Mouse (Mus musculus) CH12.LX (cell line): ENCODE measurements around the gene Cers6. TPM values are rescaled to one million over a fixed set of nuclear protein-coding genes. Genes with fewer than 3 reads are reported as not detected.

Source experiments
- DNase-seq: peaks from one replicate; pipeline ENCODE4 v3.0.0-alpha.2; 2013; ENCODE audit errors: extremely low read depth
- H3K27ac ChIP-seq: 2 replicates; pipeline ENCODE4 v1.5.1; 2012; ENCODE audit warnings: low read depth, mild to moderate bottlenecking, control low read depth, moderate library complexity; ENCODE audit not compliant: insufficient read depth
- H3K27me3 ChIP-seq: replicated peaks from 2 replicates; pipeline ENCODE3; 2012; ENCODE audit warnings: inconsistent platforms
- H3K36me3 ChIP-seq, 2 experiments: replicated peaks in 1 of 2; 2 replicates each; pipeline versions ENCODE3 to v1.6.1; 2012; ENCODE audit warnings: inconsistent platforms in 1 of 2, low read length in 1 of 2, mild to moderate bottlenecking in 1 of 2, mixed read lengths in 1 of 2, moderate library complexity in 1 of 2; ENCODE audit not compliant: control insufficient read depth in 1 of 2, insufficient read depth in 1 of 2
- H3K4me1 ChIP-seq, 2 experiments: 2 replicates each; pipeline ENCODE4 v1.6.1; 2012; ENCODE audit warnings: inconsistent platforms in 1 of 2, moderate library complexity in 1 of 2; ENCODE audit not compliant: insufficient read depth in 2 of 2, control insufficient read depth in 1 of 2
- H3K4me2 ChIP-seq: 2 replicates; pipeline ENCODE4 v1.6.1; 2012; ENCODE audit warnings: low read depth, mild to moderate bottlenecking, control low read depth; ENCODE audit not compliant: poor library complexity, insufficient read depth, severe bottlenecking
- H3K4me3 ChIP-seq, 3 experiments: fragments of 150-350 bp in 1 of 3; sonication (generic) in 1 of 3; replicated peaks in 1 of 3; 2 replicates each; pipeline versions ENCODE3 to v1.5.1; 2011 to 2012; ENCODE audit warnings: low read depth in 2 of 3, low read length in 2 of 3, mild to moderate bottlenecking in 2 of 3, moderate library complexity in 2 of 3, control low read depth in 1 of 3, improper control_type of control experiment in 1 of 3, inconsistent platforms in 1 of 3, mixed read lengths in 1 of 3; ENCODE audit not compliant: poor library complexity in 1 of 3
- H3K79me2 ChIP-seq: replicated peaks from 2 replicates; pipeline ENCODE4 v1.6.1; 2012; ENCODE audit warnings: mild to moderate bottlenecking, moderate library complexity; ENCODE audit not compliant: control insufficient read depth, poor library complexity, insufficient read depth, severe bottlenecking; ENCODE audit errors: extremely low read depth
- H3K9ac ChIP-seq: 2 replicates; pipeline ENCODE4 v1.6.1; 2012; ENCODE audit warnings: low read depth, mild to moderate bottlenecking, control low read depth, moderate library complexity; ENCODE audit not compliant: insufficient read depth
- H3K9me3 ChIP-seq: replicated peaks from 2 replicates; pipeline ENCODE3; 2012; ENCODE audit warnings: low read length, inconsistent platforms, mixed read lengths
- CTCF ChIP-seq, 2 experiments: IDR thresholded peaks in 1 of 2; conservative IDR thresholded peaks in 1 of 2; 2 replicates each; pipeline ENCODE4 v1.5.1; 2011 to 2012; ENCODE audit warnings: low read depth in 2 of 2, low read length in 2 of 2, improper control_type of control experiment in 1 of 2, inconsistent platforms in 1 of 2, mild to moderate bottlenecking in 1 of 2, moderate library complexity in 1 of 2
- E2F4 ChIP-seq: IDR thresholded peaks from 2 replicates; pipeline ENCODE4 v1.6.1; 2011; ENCODE audit warnings: low read depth, low read length, improper control_type of control experiment; ENCODE audit not compliant: insufficient replicate concordance
- ELF1 ChIP-seq: IDR thresholded peaks from 2 replicates; pipeline ENCODE4 v1.6.1; 2014; ENCODE audit warnings: low read depth, mild to moderate bottlenecking, inconsistent platforms, low read length, improper control_type of control experiment
- GABPA ChIP-seq: IDR thresholded peaks from 2 replicates; pipeline ENCODE4 v1.6.1; 2012; ENCODE audit warnings: low read depth, low read length, improper control_type of control experiment, inconsistent platforms; ENCODE audit not compliant: insufficient replicate concordance
- HCFC1 ChIP-seq: IDR thresholded peaks from 2 replicates; pipeline ENCODE4 v1.6.1; 2012; ENCODE audit warnings: low read depth, mild to moderate bottlenecking, inconsistent platforms, low read length, improper control_type of control experiment
- IRF4 ChIP-seq: IDR thresholded peaks from 2 replicates; pipeline ENCODE4 v1.6.1; 2014; ENCODE audit warnings: low read depth, mild to moderate bottlenecking, inconsistent platforms, low read length, improper control_type of control experiment
- JUN ChIP-seq: IDR thresholded peaks from 2 replicates; pipeline ENCODE4 v1.6.1; 2011; ENCODE audit warnings: low read depth, mild to moderate bottlenecking, low read length, improper control_type of control experiment, moderate library complexity; ENCODE audit not compliant: insufficient read depth
- JUND ChIP-seq: conservative IDR thresholded peaks from 2 replicates; pipeline ENCODE4 v1.6.1; 2011; ENCODE audit warnings: low read depth, low read length, improper control_type of control experiment
- KAT2A ChIP-seq: IDR thresholded peaks from 2 replicates; pipeline ENCODE4 v1.6.1; 2012; ENCODE audit warnings: low read length, improper control_type of control experiment, inconsistent platforms; ENCODE audit not compliant: insufficient replicate concordance
- MAZ ChIP-seq: IDR thresholded peaks from 2 replicates; pipeline ENCODE4 v1.6.1; 2012; ENCODE audit warnings: low read depth, mild to moderate bottlenecking, inconsistent platforms, low read length, improper control_type of control experiment, moderate library complexity
- MYC ChIP-seq: IDR thresholded peaks from 2 replicates; pipeline ENCODE4 v1.6.1; 2011; ENCODE audit warnings: low read depth, mild to moderate bottlenecking, improper control_type of control experiment, low read length
- NRF1 ChIP-seq: IDR thresholded peaks from 2 replicates; pipeline ENCODE4 v1.6.1; 2014; ENCODE audit warnings: low read depth, mild to moderate bottlenecking, inconsistent platforms, low read length, improper control_type of control experiment, moderate library complexity
- PAX5 ChIP-seq: IDR thresholded peaks from 2 replicates; pipeline ENCODE4 v1.6.1; 2012; ENCODE audit warnings: low read length, inconsistent platforms, mixed read lengths
- POLR2A ChIP-seq: IDR thresholded peaks from 2 replicates; pipeline ENCODE4 v1.6.1; 2011; ENCODE audit warnings: low read depth, mild to moderate bottlenecking, improper control_type of control experiment, low read length
- POLR2AphosphoS2 ChIP-seq: IDR thresholded peaks from 2 replicates; pipeline ENCODE4 v1.6.1; 2011; ENCODE audit warnings: low read depth, low read length, improper control_type of control experiment
- SIN3A ChIP-seq: IDR thresholded peaks from 2 replicates; pipeline ENCODE4 v1.6.1; 2012; ENCODE audit warnings: low read length, improper control_type of control experiment, inconsistent platforms
- SMC3 ChIP-seq: IDR thresholded peaks from 2 replicates; pipeline ENCODE4 v1.6.1; 2011; ENCODE audit warnings: low read depth, low read length, improper control_type of control experiment
- TBP ChIP-seq: conservative IDR thresholded peaks from 2 replicates; pipeline ENCODE4 v1.6.1; 2011; ENCODE audit warnings: low read depth, low read length, improper control_type of control experiment
- TCF12 ChIP-seq: IDR thresholded peaks from 2 replicates; pipeline ENCODE4 v1.6.1; 2014; ENCODE audit warnings: low read depth, mild to moderate bottlenecking, inconsistent platforms, low read length, improper control_type of control experiment
- USF2 ChIP-seq: conservative IDR thresholded peaks from 2 replicates; pipeline ENCODE4 v1.6.1; 2011; ENCODE audit warnings: low read depth, low read length, improper control_type of control experiment
- ZC3H11A ChIP-seq: IDR thresholded peaks from 2 replicates; pipeline ENCODE4 v1.6.1; 2012; ENCODE audit warnings: low read depth, mild to moderate bottlenecking, inconsistent platforms, low read length, improper control_type of control experiment
- dilution Hi-C: fragments of 300-500 bp; cut with MboI; formaldehyde crosslinking; loops from 2 replicates; pipeline ENCODE4 v1.14.3; 2020; ENCODE audit warnings: low sequenced_read_pairs; ENCODE audit not compliant: extremely low pct_unique_long_range_greater_than_20kb, extremely low pct_ligation_motif_present
- in situ Hi-C: fragments of 300-500 bp; cut with MboI; formaldehyde crosslinking; loops from 3 replicates; pipeline ENCODE4 v1.14.3; 2019; ENCODE audit warnings: low sequenced_read_pairs, low pct_ligation_motif_present, low pct_unique_long_range_greater_than_20kb, mixed read lengths
- polyA plus RNA-seq: library from polyadenylated mRNA; unstranded; fragments of >175 nt; gene quantifications from 2 replicates; pipeline ENCODE4 v1.2.1, GENCODE M21; 2012; ENCODE audit warnings: low read depth; ENCODE audit not compliant: insufficient read length
- total RNA-seq, 2 experiments: library from RNA; depleted of rRNA; stranded (reverse); fragments of 300-350 nt in 1 of 2; fragments of >200 nt in 1 of 2; gene quantifications; 2 replicates each; pipeline ENCODE4 v1.2.3; 2012 to 2014

The Cers6 gene
- total and polyA plus RNA-seq, 3 experiments, result not detected

DNA sequence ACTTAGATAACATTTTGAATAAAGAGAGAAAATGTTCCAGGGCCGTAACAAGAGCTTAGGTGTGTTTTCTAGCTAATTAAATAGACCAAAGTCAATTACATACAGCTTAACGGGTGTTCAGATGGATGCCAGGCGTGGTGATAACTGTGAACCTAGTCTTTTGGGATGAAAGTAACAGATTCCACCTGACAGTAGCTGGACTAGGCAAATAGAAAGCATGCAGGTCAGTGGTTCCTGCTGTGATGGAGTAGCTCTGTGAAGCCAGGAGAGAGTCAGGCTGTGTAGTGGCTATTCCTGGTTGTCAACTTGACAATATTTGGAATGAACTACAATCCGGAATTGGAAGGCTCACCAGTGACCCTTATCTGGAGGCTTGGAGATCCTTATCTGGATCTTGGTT, 56.3 kb downstream of the Cers6 start:
- H3K27me3 ChIP-seq, result no peaks in the 10 kb centered on the region
- no peaks in the 10 kb centered on the region for H3K79me2 ChIP-seq
- no peaks in the 10 kb centered on the region for H3K36me3 ChIP-seq
- H3K4me1 ChIP-seq, result no peaks in the 10 kb centered on the region
- H3K4me2 ChIP-seq, result no peak overlapping the region
- no peak overlapping the region for H3K27ac ChIP-seq
- H3K9me3 ChIP-seq, result peaks cover 34% of the 10 kb centered on the region
- in situ Hi-C loops, result no loop called here
- TF ChIP-seq POLR2AphosphoS2 (no peak), JUN (no peak), ELF1 (no peak)
- TF ChIP-seq, all 38 proteins: peak for 0
- H3K9ac ChIP-seq, result no peak overlapping the region
- DNase-seq, result no peak
- dilution Hi-C loops, result no loop called here
- no peak overlapping the region for H3K4me3 ChIP-seq

- Histone ChIP-seq H3K4me1 (no peaks in the 10 kb centered on the region), H3K9me3 (peaks cover 34% of the 10 kb centered on the region), H3K9ac (no peak overlapping the region), H3K27me3 (no peaks in the 10 kb centered on the region), H3K36me3 (no peaks in the 10 kb centered on the region), H3K4me2 (no peak overlapping the region), H3K27ac (no peak overlapping the region), H3K79me2 (no peaks in the 10 kb centered on the region), H3K4me3 (no peak overlapping the region)
- DNase-seq, result no peak
- dilution Hi-C loops, result no loop called here
- no peak for TF ChIP-seq TCF12
- TF ChIP-seq POLR2AphosphoS2, result no peak
- TF ChIP-seq JUND, result no peak
- no peak for TF ChIP-seq E2F4
- TF ChIP-seq ELF1, result no peak
- no peak for TF ChIP-seq USF2
- no peak for TF ChIP-seq ZC3H11A
- no peak for TF ChIP-seq SIN3A
- no peak for TF ChIP-seq MAZ
- no peak for TF ChIP-seq PAX5
- no peak for TF ChIP-seq KAT2A
- TF ChIP-seq IRF4, result no peak
- TF ChIP-seq MYC, result no peak
- no peak for TF ChIP-seq CTCF (conservative IDR thresholded peaks at IDR 0.05 in 1 of 2, IDR thresholded peaks at IDR 0.05 in 1 of 2; ENCODE audit: low read depth in 2 of 2, low read length in 2 of 2)
- TF ChIP-seq TBP, result no peak
- no peak for TF ChIP-seq SMC3
- no peak for TF ChIP-seq HCFC1
- TF ChIP-seq POLR2A, result no peak
- TF ChIP-seq NRF1, result no peak
- no peak for TF ChIP-seq GABPA
- in situ Hi-C loops, result no loop called here
Measured at GRCm38 (mm10) chr2:68924344-68924743, 63.1 kb downstream of the Cers6 start.
